Mouse (Mus musculus) kidney, adult 2 months (tissue): ENCODE data around the gene Agr2.

Experiments used
- CTCF ChIP-seq: fragments of 200-500 bp; conservative IDR thresholded peaks from 2 replicates; pipeline ENCODE4 v1.5.1; 2011; ENCODE audit warnings: low read depth, mild to moderate bottlenecking, control low read depth, low read length, moderate library complexity, mixed read lengths; ENCODE audit not compliant: insufficient read depth, insufficient read length
- POLR2A ChIP-seq: fragments of 200-500 bp; IDR thresholded peaks from one replicate; pipeline ENCODE4 v1.6.1; 2011; ENCODE audit warnings: low read depth, low read length, control low read depth

- TF ChIP-seq CTCF (no peak), POLR2A (no peak)
Observed at GRCm38 (mm10) chr12:36007581-36007980, 14.9 kb downstream of the Agr2 start.
